Comparison of ENCODE assay signal across 8 mouse cellular contexts in the genomic region with DNA sequence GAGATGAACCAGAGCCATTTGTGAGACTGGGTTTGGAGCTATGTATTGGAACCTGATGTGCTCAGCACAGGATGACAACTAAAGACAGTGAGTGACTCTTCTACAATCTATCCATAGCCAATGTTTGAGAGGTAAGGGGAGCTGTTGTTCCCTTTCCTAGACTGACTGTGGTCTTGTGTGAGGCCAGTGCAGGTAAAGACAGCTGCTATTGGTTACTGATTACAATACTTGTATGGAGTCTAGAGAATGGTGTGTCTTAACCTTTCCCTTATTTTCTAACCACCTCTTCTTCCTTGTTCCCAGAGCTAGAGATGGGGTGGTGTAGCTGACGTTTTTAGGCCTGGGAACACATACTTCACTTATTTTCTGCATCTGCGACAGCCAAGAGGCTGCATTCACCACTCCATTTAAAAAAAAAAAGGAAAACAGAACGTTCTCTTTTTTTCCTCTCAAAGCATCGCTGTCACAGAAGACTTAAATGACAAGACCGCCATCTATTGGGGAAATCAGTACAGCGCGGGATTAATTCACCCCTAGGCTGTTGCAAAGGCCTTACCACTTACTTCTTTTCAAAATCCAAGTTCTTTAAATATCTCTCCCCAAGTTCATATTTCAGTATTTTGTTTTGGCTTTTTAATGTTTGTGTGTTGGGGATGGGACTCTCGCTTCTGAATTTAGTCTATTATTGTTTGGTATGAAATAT. TPM values are rescaled to one million over a fixed set of nuclear protein-coding genes. Genes with fewer than 3 reads are reported as not detected.
DNase-seq lines count a peak whose midpoint lies in the region; ATAC-seq and TF ChIP-seq lines count a peak whose summit lies in the region.

No protein-coding gene starts in this region.

- DNase-seq in 3T3-L1 (ENCODE audit: low read depth, low spot score), result peak; percentile 94
- peak; percentile 65 for DNase-seq in embryo, embryonic 11.5 days (ENCODE audit: low read depth, low spot score)
- peak; percentile 48 to 64 for DNase-seq in heart, adult 2 months
- peak; percentile 85 for DNase-seq in kidney, adult 2 months
- peak; percentile 60 to 61 for DNase-seq in spleen, postnatal 36 days (ENCODE audit: low spot score in 2 of 2)

- intact Hi-C loops in heart, adult 2 months (cut with DNase I), result loop anchor here (1.0 to 2.0 kb wide), 4 partner anchors 19 to 243 kb away; a partner anchor contains a TSS

- H3K36me3 ChIP-seq in heart, adult 2 months (ENCODE audit: control insufficient read depth, insufficient read depth, low read length), result no peaks in the 10 kb centered on the region; the same call in 1 of the 2 replicates
- no peaks in the 10 kb centered on the region for H3K36me3 ChIP-seq in kidney, adult 2 months (ENCODE audit: control insufficient read depth, insufficient read depth, low read length)
- H3K36me3 ChIP-seq in limb, embryonic 13.5 days, result peaks cover 14% of the 10 kb centered on the region; the same call in 1 of the 2 replicates
- H3K36me3 ChIP-seq in midbrain, embryonic 13.5 days, result peaks cover 8% of the 10 kb centered on the region; the same call in 1 of the 2 replicates

- no peaks in the 10 kb centered on the region for H3K9me3 ChIP-seq in limb, embryonic 13.5 days
- H3K9me3 ChIP-seq in midbrain, embryonic 13.5 days, result no peaks in the 10 kb centered on the region

- peak overlapping the region; percentile 92 for H3K27ac ChIP-seq in heart, adult 2 months
- H3K27ac ChIP-seq in kidney, adult 2 months (ENCODE audit: insufficient read depth, low read depth, low read length), result peak overlapping the region; percentile 76
- 0 out of 2 replicates have a peak overlapping the region, but pooled peaks have one; percentile 90 for H3K27ac ChIP-seq in limb, embryonic 13.5 days
- peak overlapping the region; percentile 58 for H3K27ac ChIP-seq in midbrain, embryonic 13.5 days

- H3K27me3 ChIP-seq in heart, adult 2 months (ENCODE audit: control insufficient read depth, insufficient read depth, low read length), result no peaks in the 10 kb centered on the region
- H3K27me3 ChIP-seq in kidney, adult 2 months (replicated peaks; ENCODE audit: control insufficient read depth, insufficient read depth, low read length), result no peaks in the 10 kb centered on the region
- H3K27me3 ChIP-seq in limb, embryonic 13.5 days, result no peaks in the 10 kb centered on the region
- H3K27me3 ChIP-seq in midbrain, embryonic 13.5 days, result no peaks in the 10 kb centered on the region

- TF ChIP-seq CTCF in heart, adult 2 months (IDR thresholded peaks at IDR 0.05), result peak; percentile 90
- peak; percentile 29; the same call in 1 of the 2 replicates for TF ChIP-seq CTCF in kidney, adult 2 months (conservative IDR thresholded peaks at IDR 0.05; ENCODE audit: insufficient read depth, insufficient read length, low read depth, low read length)

- no peak for TF ChIP-seq POLR2A in heart, adult 2 months (IDR thresholded peaks at IDR 0.05; ENCODE audit: insufficient read depth, low read depth, low read length)
- TF ChIP-seq POLR2A in kidney, adult 2 months (IDR thresholded peaks at IDR 0.05; ENCODE audit: low read depth, low read length), result no peak

- ATAC-seq in activated CD4-positive, CD25-positive, alpha-beta regulatory T cell, adult 4 months, result peak; percentile 86
- 0 out of 2 replicates have a peak, but pooled peaks have one; percentile 33 for ATAC-seq in limb, embryonic 13.5 days (ENCODE audit: low FRiP score, low read depth)
- ATAC-seq in midbrain, embryonic 13.5 days, result peak; percentile 55

- peaks cover 3% of the 10 kb centered on the region for H3K4me1 ChIP-seq in heart, adult 2 months (ENCODE audit: control insufficient read depth, insufficient read depth, low read length)
- H3K4me1 ChIP-seq in kidney, adult 2 months (ENCODE audit: control insufficient read depth, insufficient read depth, low read length), result peaks cover 5% of the 10 kb centered on the region; the same call in 1 of the 2 replicates
- H3K4me1 ChIP-seq in limb, embryonic 13.5 days, result 0 out of 2 replicates have a peak, but pooled peaks cover 5% of the 10 kb centered on the region
- peaks cover 12% of the 10 kb centered on the region for H3K4me1 ChIP-seq in midbrain, embryonic 13.5 days (replicated peaks)

- H3K4me2 ChIP-seq in limb, embryonic 13.5 days (replicated peaks), result peak overlapping the region; percentile 76
- peak overlapping the region; percentile 79 for H3K4me2 ChIP-seq in midbrain, embryonic 13.5 days (replicated peaks)

- H3K9ac ChIP-seq in heart, adult 2 months (ENCODE audit: low read depth, low read length), result peak overlapping the region; percentile 62
- peak overlapping the region; percentile 70; the same call in 1 of the 2 replicates for H3K9ac ChIP-seq in limb, embryonic 13.5 days
- peak overlapping the region; percentile 57 for H3K9ac ChIP-seq in midbrain, embryonic 13.5 days (replicated peaks)

- no peaks in the 10 kb centered on the region for H3K79me2 ChIP-seq in heart, adult 2 months (replicated peaks; ENCODE audit: control insufficient read depth, insufficient read depth, low read length)

- H3K4me3 ChIP-seq in heart, adult 2 months, result peak overlapping the region; percentile 60
- 0 out of 2 replicates have a peak overlapping the region, but pooled peaks have one; percentile 31 for H3K4me3 ChIP-seq in kidney, adult 2 months (ENCODE audit: insufficient read depth, low read depth, low read length)
- H3K4me3 ChIP-seq in limb, embryonic 13.5 days, result peak overlapping the region; percentile 55
- H3K4me3 ChIP-seq in midbrain, embryonic 13.5 days (replicated peaks), result peak overlapping the region; percentile 60

- TF ChIP-seq EP300 in heart, adult 2 months (IDR thresholded peaks at IDR 0.05; ENCODE audit: insufficient read depth, low read depth, low read length), result no peak

- 1% methylated on average over 8 of the region's 8 CpGs for WGBS in heart, adult 2 months
- WGBS in kidney, adult 2 months, result under 1% methylated on average over 8 of the region's 8 CpGs
- WGBS in limb, embryonic 13.5 days, result 2% methylated on average over 8 of the region's 8 CpGs
- 2% methylated on average over 8 of the region's 8 CpGs for WGBS in midbrain, embryonic 13.5 days

RNA-seq across cellular contexts. Expression of a gene that starts 19.8 kb away (rescaled TPM):
- polyA plus RNA-seq in activated CD4-positive, CD25-positive, alpha-beta regulatory T cell, adult 4 months (2017; shearing (Covaris generic)), result 10 to 100 TPM; 16.5 to 20.0 TPM
- 1 to 10 TPM; 3.5 to 5.9 TPM for total RNA-seq in heart, adult 2 months (2021)
- polyA plus RNA-seq in heart, adult 2 months (2012; rRNA removed), result 1.1 and 1.9 TPM in 2 replicates
- 0.39 and 0.81 TPM in 2 replicates for polyA plus RNA-seq in kidney, adult 2 months (2012; rRNA removed)
- polyA plus RNA-seq in limb, embryonic 13.5 days (2015; fragmentation: Nextera tagmentation; extraction: Ambion mirVana), result 4.9 and 5.1 TPM in 2 replicates
- 0.84 and 1.2 TPM in 2 replicates for polyA plus RNA-seq in midbrain, embryonic 13.5 days (2015; fragmentation: Nextera tagmentation; extraction: Ambion mirVana)

RNA-seq across cellular contexts. Expression of a gene that starts 26.8 kb away (rescaled TPM):
- 10 to 100 TPM; 31.8 to 32.9 TPM for polyA plus RNA-seq in activated CD4-positive, CD25-positive, alpha-beta regulatory T cell, adult 4 months (2017; shearing (Covaris generic))
- 1 to 10 TPM; 2.0 to 2.5 TPM for total RNA-seq in heart, adult 2 months (2021)
- polyA plus RNA-seq in heart, adult 2 months (2012; rRNA removed), result 0.55 and 1.0 TPM in 2 replicates
- 1.0 and 1.2 TPM in 2 replicates for polyA plus RNA-seq in kidney, adult 2 months (2012; rRNA removed)
- polyA plus RNA-seq in limb, embryonic 13.5 days (2015; fragmentation: Nextera tagmentation; extraction: Ambion mirVana), result 12.4 TPM in 2 replicates
- polyA plus RNA-seq in midbrain, embryonic 13.5 days (2015; fragmentation: Nextera tagmentation; extraction: Ambion mirVana), result 9.5 and 11.1 TPM in 2 replicates

RNA-seq across cellular contexts. Expression of a gene that starts 51.3 kb away (rescaled TPM):
- polyA plus RNA-seq in activated CD4-positive, CD25-positive, alpha-beta regulatory T cell, adult 4 months (2017; shearing (Covaris generic)), result 1 to 10 TPM; 2.6 to 7.1 TPM
- 1 to 10 TPM; 2.7 to 3.7 TPM for total RNA-seq in heart, adult 2 months (2021)
- polyA plus RNA-seq in heart, adult 2 months (2012; rRNA removed), result 1.2 and 3.0 TPM in 2 replicates
- 0.94 and 1.5 TPM in 2 replicates for polyA plus RNA-seq in kidney, adult 2 months (2012; rRNA removed)
- 16.9 and 17.9 TPM in 2 replicates for polyA plus RNA-seq in limb, embryonic 13.5 days (2015; fragmentation: Nextera tagmentation; extraction: Ambion mirVana)
- polyA plus RNA-seq in midbrain, embryonic 13.5 days (2015; fragmentation: Nextera tagmentation; extraction: Ambion mirVana), result 15.1 and 17.9 TPM in 2 replicates

Comparison
In these comparisons a context has a peak if more than half of its experiments do, and no peak if none do; other contexts are left out.
1. Peak in every context shown above with its lines: DNase-seq, ATAC-seq, H3K4me3 ChIP-seq and H3K27ac ChIP-seq.
2. ATAC-seq: peak in every context shown above with its lines; median percentile 86 in activated CD4-positive, CD25-positive, alpha-beta regulatory T cell, adult 4 months; 55 in midbrain, embryonic 13.5 days; 33 in limb, embryonic 13.5 days.